Mouse (Mus musculus) lung, postnatal 0 days (tissue): ENCODE measurements around the gene 2410015M20Rik.

Experiments
- CTCF ChIP-seq: IDR thresholded peaks from 2 replicates; pipeline ENCODE4 v1.5.1; 2016; ENCODE audit warnings: antibody characterized with exemption, mild to moderate bottlenecking
- EP300 ChIP-seq: IDR thresholded peaks from 2 replicates; pipeline ENCODE4 v1.6.1; 2016; ENCODE audit warnings: antibody characterized with exemption, mild to moderate bottlenecking, control low read depth

DNA sequence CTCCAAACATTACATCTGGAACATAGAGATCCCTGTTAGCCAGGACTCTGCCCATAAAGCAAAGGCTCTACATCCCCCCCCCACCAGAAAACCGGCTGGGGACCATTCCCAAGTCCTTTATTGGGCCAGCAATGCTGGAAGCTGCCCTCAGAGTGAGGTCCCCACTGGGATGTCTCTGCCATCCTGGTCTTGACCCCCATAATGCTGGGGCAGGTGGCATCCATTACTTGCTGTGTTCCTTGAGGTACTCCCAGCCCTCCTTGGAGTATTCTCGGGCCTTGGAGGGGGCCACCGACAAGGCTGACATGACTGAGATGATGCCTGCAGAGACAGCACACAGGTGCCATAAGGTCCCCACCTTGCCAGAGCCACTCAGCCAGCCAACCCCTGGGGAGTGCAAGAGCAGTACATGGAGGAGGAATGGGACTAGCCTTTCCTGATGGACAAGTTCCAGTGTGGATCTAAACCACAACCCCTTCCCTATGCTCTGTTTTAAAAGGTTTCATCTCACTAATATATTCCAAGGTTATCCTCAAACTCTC is 2.0 kb downstream of the 2410015M20Rik start:
- no peak for TF ChIP-seq CTCF
- no peak for TF ChIP-seq EP300
